Mouse (Mus musculus) retina, embryonic 14.5 days (tissue): ENCODE data around the gene Zfp654.
"Not testable (repeated sequence)": the region's sequence is repeated elsewhere in the genome, so short reads cannot be mapped to it uniquely, and the experiment has no call there.

Experiments
- DNase-seq: peaks from one replicate; pipeline ENCODE4 v3.0.0-alpha.2; 2015; ENCODE audit warnings: low spot score

Zfp654 gene

GRCm38 (mm10) chr16:64851563-64852362 is at the start of gene Zfp654, which contains the start of gene Cggbp1:
Gene Zfp654, minus strand, starts transcription at chr16:64851652.
Gene Cggbp1, plus strand, starts transcription at chr16:64851996.
- peak; percentile 99 for DNase-seq

- DNase-seq, result no peak
Observed at GRCm38 (mm10) chr16:64899084-64899483, 47.6 kb upstream of the Zfp654 start.

- no peak for DNase-seq
Observed at GRCm38 (mm10) chr16:64889496-64889895, 38.0 kb upstream of the Zfp654 start.

- no peak for DNase-seq
Observed at GRCm38 (mm10) chr16:64885547-64885946, 34.1 kb upstream of the Zfp654 start.

GRCm38 (mm10) chr16:64885142-64885541 is 33.7 kb upstream of the Zfp654 start:
- no peak for DNase-seq

- no peak for DNase-seq
Observed at GRCm38 (mm10) chr16:64884420-64884838, 33.0 kb upstream of the Zfp654 start.

- DNase-seq, result no peak
Observed at GRCm38 (mm10) chr16:64883896-64884295, 32.4 kb upstream of the Zfp654 start.

- no peak for DNase-seq
Observed at GRCm38 (mm10) chr16:64881442-64881841, 30.0 kb upstream of the Zfp654 start.

GRCm38 (mm10) chr16:64880986-64881385 is 29.5 kb upstream of the Zfp654 start:
- no peak for DNase-seq

- DNase-seq, result no peak
Observed at GRCm38 (mm10) chr16:64879735-64880134, 28.3 kb upstream of the Zfp654 start.

GRCm38 (mm10) chr16:64878611-64879132 is 27.2 kb upstream of the Zfp654 start:
- DNase-seq, result no peak

- no peak for DNase-seq
Observed at GRCm38 (mm10) chr16:64877314-64877713, 25.9 kb upstream of the Zfp654 start.

- DNase-seq, result no peak
Observed at GRCm38 (mm10) chr16:64876631-64877265, 25.3 kb upstream of the Zfp654 start.

GRCm38 (mm10) chr16:64875822-64876221 is 24.4 kb upstream of the Zfp654 start:
- DNase-seq, result no peak

- DNase-seq, result no peak
Observed at GRCm38 (mm10) chr16:64875384-64875783, 23.9 kb upstream of the Zfp654 start.

- DNase-seq, result peak; percentile 82
Observed at GRCm38 (mm10) chr16:64873416-64874305, 22.2 kb upstream of the Zfp654 start.

- DNase-seq, result no peak
Observed at GRCm38 (mm10) chr16:64872841-64873240, 21.4 kb upstream of the Zfp654 start.

- DNase-seq, result no peak
Observed at GRCm38 (mm10) chr16:64872296-64872695, 20.8 kb upstream of the Zfp654 start.

GRCm38 (mm10) chr16:64869621-64870020 is 18.2 kb upstream of the Zfp654 start:
- no peak for DNase-seq

GRCm38 (mm10) chr16:64868613-64869012 is 17.2 kb upstream of the Zfp654 start:
- no peak for DNase-seq

- not testable (repeated sequence) for DNase-seq
Observed at GRCm38 (mm10) chr16:64865841-64866240, 14.4 kb upstream of the Zfp654 start.

- no peak for DNase-seq
Observed at GRCm38 (mm10) chr16:64856946-64857345, 5.5 kb upstream of the Zfp654 start.
